Mouse (Mus musculus): ENCODE data around the gene Nudt12. TPM values are rescaled to one million over a fixed set of nuclear protein-coding genes. Genes with fewer than 3 reads are reported as not detected.

Nudt12 gene
- polyA plus RNA-seq (2011; ENCODE audit: insufficient read depth, insufficient read length, low read depth, missing spikeins), result 5.1 and 6.2 TPM in 2 replicates

DNA sequence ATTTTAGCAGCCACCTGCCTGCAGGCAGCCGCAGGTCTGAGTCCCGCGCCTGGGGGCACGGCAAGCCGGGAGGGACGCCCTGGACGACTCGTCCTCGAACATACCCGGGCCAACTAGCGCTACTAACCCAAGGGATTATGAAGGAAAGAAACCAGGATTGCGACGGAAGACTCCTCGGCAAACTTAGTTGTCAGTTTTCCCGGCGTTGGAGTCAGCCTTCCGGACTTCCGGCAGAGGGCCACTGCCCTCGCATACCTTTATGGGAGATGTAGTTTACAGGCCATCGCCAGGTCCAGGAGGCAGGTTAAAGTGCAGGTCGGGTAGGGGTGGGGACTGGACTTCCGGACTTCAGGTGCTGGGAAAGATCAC lies at the start of gene Nudt12:
Nudt12 (minus strand) TSS at position 282 of the 369 bp plus-strand sequence.
- peak within 1 kb of the TSS; percentile 69 for H3K4me3 ChIP-seq (ENCODE audit: low read depth, low read length)
- no peaks in the 10 kb centered on the region for H3K4me1 ChIP-seq (ENCODE audit: control insufficient read depth, insufficient read depth, low read length)
- TF ChIP-seq EP300 (IDR thresholded peaks at IDR 0.05; ENCODE audit: insufficient read depth, low read depth, low read length) (no peak), CTCF (IDR thresholded peaks at IDR 0.05; ENCODE audit: low read depth, low read length) (no peak), POLR2A (IDR thresholded peaks at IDR 0.05; ENCODE audit: insufficient read depth, low read length) (no peak)
- H3K27me3 ChIP-seq (ENCODE audit: control insufficient read depth, insufficient read depth, low read length, poor library complexity, severe bottlenecking), result no peaks in the 10 kb centered on the region
- no peaks in the 10 kb centered on the region for H3K9me3 ChIP-seq (replicated peaks; ENCODE audit: control insufficient read depth, insufficient read depth, low read length, poor library complexity, severe bottlenecking)
- no peak within 1 kb of the TSS for H3K27ac ChIP-seq (ENCODE audit: insufficient read depth, low read length)
- H3K36me3 ChIP-seq (ENCODE audit: control insufficient read depth, insufficient read depth, low read length, poor library complexity, severe bottlenecking), result no peaks in the 10 kb centered on the region
- peak within 1 kb of the TSS; percentile 39 for H3K9ac ChIP-seq (ENCODE audit: low read depth, poor library complexity, severe bottlenecking)

DNA sequence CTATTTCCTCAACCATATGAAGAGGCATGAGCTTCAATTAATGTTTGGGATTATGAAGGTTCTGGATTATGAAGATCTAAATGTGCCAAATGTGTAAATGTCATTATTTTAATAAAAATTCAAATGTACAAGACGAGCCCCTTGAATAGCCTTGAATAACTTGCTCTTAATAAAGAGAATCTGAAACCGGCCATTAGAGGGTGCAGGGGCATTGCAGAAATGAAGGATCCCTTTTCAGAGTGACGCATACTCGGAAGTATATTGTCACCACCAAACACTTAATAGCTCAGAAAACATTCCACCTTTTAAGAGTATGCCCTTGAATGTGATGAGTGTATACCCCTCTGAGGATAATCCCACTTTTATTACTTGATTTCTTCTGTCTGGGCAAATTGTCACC lies 40.1 kb upstream of the Nudt12 start:
- H3K36me3 ChIP-seq (ENCODE audit: control insufficient read depth, insufficient read depth, low read length, poor library complexity, severe bottlenecking), result no peaks in the 10 kb centered on the region
- no peak overlapping the region for H3K27ac ChIP-seq (ENCODE audit: insufficient read depth, low read length)
- H3K9me3 ChIP-seq (replicated peaks; ENCODE audit: control insufficient read depth, insufficient read depth, low read length, poor library complexity, severe bottlenecking), result 0 out of 2 replicates have a peak, but pooled peaks cover 2% of the 10 kb centered on the region
- no peak for TF ChIP-seq EP300 (IDR thresholded peaks at IDR 0.05; ENCODE audit: insufficient read depth, low read depth, low read length)
- no peak for TF ChIP-seq POLR2A (IDR thresholded peaks at IDR 0.05; ENCODE audit: insufficient read depth, low read length)
- no peak for TF ChIP-seq CTCF (IDR thresholded peaks at IDR 0.05; ENCODE audit: low read depth, low read length)
- H3K4me3 ChIP-seq (ENCODE audit: low read depth, low read length), result no peak overlapping the region
- H3K4me1 ChIP-seq (ENCODE audit: control insufficient read depth, insufficient read depth, low read length), result no peaks in the 10 kb centered on the region
- no peaks in the 10 kb centered on the region for H3K27me3 ChIP-seq (ENCODE audit: control insufficient read depth, insufficient read depth, low read length, poor library complexity, severe bottlenecking)
- H3K9ac ChIP-seq (ENCODE audit: low read depth, poor library complexity, severe bottlenecking), result no peak overlapping the region

- Histone ChIP-seq H3K27me3 (ENCODE audit: control insufficient read depth, insufficient read depth, low read length, poor library complexity, severe bottlenecking) (no peaks in the 10 kb centered on the region), H3K4me3 (ENCODE audit: low read depth, low read length) (no peak overlapping the region), H3K36me3 (ENCODE audit: control insufficient read depth, insufficient read depth, low read length, poor library complexity, severe bottlenecking) (no peaks in the 10 kb centered on the region), H3K9ac (ENCODE audit: low read depth, poor library complexity, severe bottlenecking) (no peak overlapping the region), H3K27ac (ENCODE audit: insufficient read depth, low read length) (no peak overlapping the region), H3K4me1 (ENCODE audit: control insufficient read depth, insufficient read depth, low read length) (no peaks in the 10 kb centered on the region), H3K9me3 (replicated peaks; ENCODE audit: control insufficient read depth, insufficient read depth, low read length, poor library complexity, severe bottlenecking) (no peaks in the 10 kb centered on the region)
- no peak for TF ChIP-seq EP300 (IDR thresholded peaks at IDR 0.05; ENCODE audit: insufficient read depth, low read depth, low read length)
- TF ChIP-seq POLR2A (IDR thresholded peaks at IDR 0.05; ENCODE audit: insufficient read depth, low read length), result no peak
- TF ChIP-seq CTCF (IDR thresholded peaks at IDR 0.05; ENCODE audit: low read depth, low read length), result no peak
Measured at GRCm38 (mm10) chr17:59039754-59040153, 26.6 kb upstream of the Nudt12 start.

- no peak for TF ChIP-seq EP300 (IDR thresholded peaks at IDR 0.05; ENCODE audit: insufficient read depth, low read depth, low read length)
- no peak for TF ChIP-seq CTCF (IDR thresholded peaks at IDR 0.05; ENCODE audit: low read depth, low read length)
- no peak for TF ChIP-seq POLR2A (IDR thresholded peaks at IDR 0.05; ENCODE audit: insufficient read depth, low read length)
Measured at GRCm38 (mm10) chr17:59033445-59033844, 20.3 kb upstream of the Nudt12 start.

DNA sequence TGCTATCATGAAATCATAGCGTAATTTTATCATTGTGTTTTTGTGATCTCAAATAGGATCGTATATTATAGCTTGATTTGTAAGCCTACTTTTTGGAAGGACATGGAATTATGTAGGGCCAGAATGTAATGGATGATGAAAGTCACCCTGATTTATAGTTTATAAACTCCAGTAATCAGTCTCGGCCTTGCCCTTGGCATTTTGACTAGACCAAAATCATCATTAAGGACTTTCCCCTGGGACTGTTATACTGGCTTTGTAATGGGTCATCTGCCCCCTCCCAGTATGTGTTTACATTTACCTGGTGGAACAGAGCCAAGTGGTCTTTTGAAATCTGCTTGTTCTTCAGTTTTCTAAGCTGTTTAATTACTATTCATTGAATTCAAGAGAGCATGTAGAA lies 13.2 kb upstream of the Nudt12 start:
- Histone ChIP-seq H3K9me3 (replicated peaks; ENCODE audit: control insufficient read depth, insufficient read depth, low read length, poor library complexity, severe bottlenecking) (no peaks in the 10 kb centered on the region), H3K36me3 (ENCODE audit: control insufficient read depth, insufficient read depth, low read length, poor library complexity, severe bottlenecking) (no peaks in the 10 kb centered on the region), H3K4me3 (ENCODE audit: low read depth, low read length) (no peak overlapping the region), H3K27ac (ENCODE audit: insufficient read depth, low read length) (no peak overlapping the region), H3K4me1 (ENCODE audit: control insufficient read depth, insufficient read depth, low read length) (no peaks in the 10 kb centered on the region), H3K9ac (ENCODE audit: low read depth, poor library complexity, severe bottlenecking) (no peak overlapping the region), H3K27me3 (ENCODE audit: control insufficient read depth, insufficient read depth, low read length, poor library complexity, severe bottlenecking) (no peaks in the 10 kb centered on the region)
- TF ChIP-seq POLR2A (IDR thresholded peaks at IDR 0.05; ENCODE audit: insufficient read depth, low read length) (no peak), CTCF (IDR thresholded peaks at IDR 0.05; ENCODE audit: low read depth, low read length) (no peak), EP300 (IDR thresholded peaks at IDR 0.05; ENCODE audit: insufficient read depth, low read depth, low read length) (no peak)

More at GRCm38 (mm10) chr17:59033445-59033844, 20.3 kb upstream of the Nudt12 start:
- no peak overlapping the region for H3K9ac ChIP-seq (ENCODE audit: low read depth, poor library complexity, severe bottlenecking)
- no peaks in the 10 kb centered on the region for H3K36me3 ChIP-seq (ENCODE audit: control insufficient read depth, insufficient read depth, low read length, poor library complexity, severe bottlenecking)
- no peaks in the 10 kb centered on the region for H3K9me3 ChIP-seq (replicated peaks; ENCODE audit: control insufficient read depth, insufficient read depth, low read length, poor library complexity, severe bottlenecking)
- no peak overlapping the region for H3K4me3 ChIP-seq (ENCODE audit: low read depth, low read length)
- H3K27me3 ChIP-seq (ENCODE audit: control insufficient read depth, insufficient read depth, low read length, poor library complexity, severe bottlenecking), result no peaks in the 10 kb centered on the region
- no peaks in the 10 kb centered on the region for H3K4me1 ChIP-seq (ENCODE audit: control insufficient read depth, insufficient read depth, low read length)
- no peak overlapping the region for H3K27ac ChIP-seq (ENCODE audit: insufficient read depth, low read length)

GRCm38 (mm10) chr17:59024502-59024901 lies 11.3 kb upstream of the Nudt12 start:
- H3K9ac ChIP-seq (ENCODE audit: low read depth, poor library complexity, severe bottlenecking), result no peak overlapping the region
- TF ChIP-seq CTCF (IDR thresholded peaks at IDR 0.05; ENCODE audit: low read depth, low read length), result no peak
- no peak for TF ChIP-seq POLR2A (IDR thresholded peaks at IDR 0.05; ENCODE audit: insufficient read depth, low read length)
- TF ChIP-seq EP300 (IDR thresholded peaks at IDR 0.05; ENCODE audit: insufficient read depth, low read depth, low read length), result no peak
- H3K4me1 ChIP-seq (ENCODE audit: control insufficient read depth, insufficient read depth, low read length), result no peaks in the 10 kb centered on the region

More at GRCm38 (mm10) chr17:59024502-59024901, 11.3 kb upstream of the Nudt12 start:
- Histone ChIP-seq H3K27ac (ENCODE audit: insufficient read depth, low read length) (no peak overlapping the region), H3K9me3 (replicated peaks; ENCODE audit: control insufficient read depth, insufficient read depth, low read length, poor library complexity, severe bottlenecking) (no peaks in the 10 kb centered on the region), H3K36me3 (ENCODE audit: control insufficient read depth, insufficient read depth, low read length, poor library complexity, severe bottlenecking) (no peaks in the 10 kb centered on the region), H3K27me3 (ENCODE audit: control insufficient read depth, insufficient read depth, low read length, poor library complexity, severe bottlenecking) (no peaks in the 10 kb centered on the region), H3K4me3 (ENCODE audit: low read depth, low read length) (no peak overlapping the region)

All from ES-Bruce4 (cell line).